Mouse (Mus musculus): ENCODE measurements at regions not wholly inside any gene's neighbourhood (a gene's known extent, or its start where the extent isn't known, plus 50 kb on each side); places are given as distances from the start of the nearest gene placed in this dataset.

GRCm38 (mm10) chr16:22750725-22751287 lies 60.6 kb downstream of the Crygs start:
- Histone ChIP-seq H3K36me3 (no peaks in the 10 kb centered on the region), H3K4me3 (no peak overlapping the region), H3K4me1 (no peaks in the 10 kb centered on the region), H3K27ac (replicated peaks) (no peak overlapping the region), H3K27me3 (replicated peaks) (no peaks in the 10 kb centered on the region), H3K4me2 (no peak overlapping the region), H3K9ac (no peak overlapping the region), H3K9me3 (no peaks in the 10 kb centered on the region)
- no peak for ATAC-seq (ENCODE audit: extremely low read depth, insufficient number of reproducible peaks, low FRiP score, low TSS enrichment)
- WGBS, result 78% methylated on average over 5 of the region's 5 CpGs

GRCm38 (mm10) chr16:22744121-22744855 lies 67.1 kb downstream of the Crygs start:
- ATAC-seq (ENCODE audit: extremely low read depth, insufficient number of reproducible peaks, low FRiP score, low TSS enrichment), result no peak
- no peak overlapping the region for H3K9ac ChIP-seq
- no peaks in the 10 kb centered on the region for H3K4me1 ChIP-seq
- no peaks in the 10 kb centered on the region for H3K36me3 ChIP-seq
- no peak overlapping the region for H3K4me3 ChIP-seq
- H3K4me2 ChIP-seq, result no peak overlapping the region
- WGBS, result 76% methylated on average over 7 of the region's 7 CpGs
- H3K27me3 ChIP-seq (replicated peaks), result no peaks in the 10 kb centered on the region
- no peaks in the 10 kb centered on the region for H3K9me3 ChIP-seq
- no peak overlapping the region for H3K27ac ChIP-seq (replicated peaks)

- 83% methylated on average over 1 of the region's 1 CpGs for WGBS
These were observed 67.9 kb downstream of the Crygs start for GRCm38 (mm10) chr16:22743461-22743860.

GRCm38 (mm10) chr16:22741496-22741895 lies 69.9 kb downstream of the Crygs start:
- 52% methylated on average over 4 of the region's 4 CpGs for WGBS
- H3K4me3 ChIP-seq, result no peak overlapping the region
- no peaks in the 10 kb centered on the region for H3K9me3 ChIP-seq
- no peaks in the 10 kb centered on the region for H3K4me1 ChIP-seq
- no peak overlapping the region for H3K4me2 ChIP-seq
- no peaks in the 10 kb centered on the region for H3K27me3 ChIP-seq (replicated peaks)
- H3K36me3 ChIP-seq, result no peaks in the 10 kb centered on the region
- no peak for ATAC-seq (ENCODE audit: extremely low read depth, insufficient number of reproducible peaks, low FRiP score, low TSS enrichment)
- H3K27ac ChIP-seq (replicated peaks), result no peak overlapping the region
- H3K9ac ChIP-seq, result no peak overlapping the region

More at GRCm38 (mm10) chr16:22743461-22743860, 67.9 kb downstream of the Crygs start:
- H3K9me3 ChIP-seq, result no peaks in the 10 kb centered on the region
- H3K27ac ChIP-seq (replicated peaks), result no peak overlapping the region
- H3K4me1 ChIP-seq, result no peaks in the 10 kb centered on the region
- no peak overlapping the region for H3K4me3 ChIP-seq
- H3K36me3 ChIP-seq, result no peaks in the 10 kb centered on the region
- no peak overlapping the region for H3K9ac ChIP-seq
- ATAC-seq (ENCODE audit: extremely low read depth, insufficient number of reproducible peaks, low FRiP score, low TSS enrichment), result no peak
- H3K27me3 ChIP-seq (replicated peaks), result no peaks in the 10 kb centered on the region
- H3K4me2 ChIP-seq, result no peak overlapping the region

- 58% methylated on average over 10 of the region's 10 CpGs for WGBS
- no peak for ATAC-seq (ENCODE audit: extremely low read depth, insufficient number of reproducible peaks, low FRiP score, low TSS enrichment)
- Histone ChIP-seq H3K4me3 (no peak overlapping the region), H3K4me2 (peak overlapping the region; percentile 24; the same call in 1 of the 2 replicates), H3K27me3 (replicated peaks) (no peaks in the 10 kb centered on the region), H3K27ac (replicated peaks) (no peak overlapping the region), H3K4me1 (peaks cover 22% of the 10 kb centered on the region), H3K36me3 (no peaks in the 10 kb centered on the region), H3K9me3 (no peaks in the 10 kb centered on the region), H3K9ac (no peak overlapping the region)
These were observed 76.8 kb downstream of the Crygs start for GRCm38 (mm10) chr16:22734529-22735022.

- Histone ChIP-seq H3K36me3 (no peaks in the 10 kb centered on the region), H3K9ac (no peak overlapping the region), H3K4me1 (peaks cover 23% of the 10 kb centered on the region), H3K4me2 (peak overlapping the region; percentile 24), H3K9me3 (no peaks in the 10 kb centered on the region), H3K27ac (replicated peaks) (0 out of 2 replicates have a peak overlapping the region, but pooled peaks have one; percentile 12), H3K27me3 (replicated peaks) (no peaks in the 10 kb centered on the region), H3K4me3 (no peak overlapping the region)
- WGBS, result 14% methylated on average over 11 of the region's 11 CpGs
- no peak for ATAC-seq (ENCODE audit: extremely low read depth, insufficient number of reproducible peaks, low FRiP score, low TSS enrichment)
These were observed 76.9 kb upstream of the Dgkg start for GRCm38 (mm10) chr16:22733772-22734528.

- Histone ChIP-seq H3K4me1 (peaks cover 21% of the 10 kb centered on the region), H3K36me3 (no peaks in the 10 kb centered on the region), H3K9me3 (no peaks in the 10 kb centered on the region), H3K27ac (replicated peaks) (no peak overlapping the region), H3K27me3 (replicated peaks) (no peaks in the 10 kb centered on the region), H3K4me3 (no peak overlapping the region), H3K4me2 (no peak overlapping the region), H3K9ac (no peak overlapping the region)
- ATAC-seq (ENCODE audit: extremely low read depth, insufficient number of reproducible peaks, low FRiP score, low TSS enrichment), result no peak
- WGBS, result 81% methylated on average over 3 of the region's 3 CpGs
These were observed 72.1 kb upstream of the Dgkg start for GRCm38 (mm10) chr16:22729096-22729495.

- Histone ChIP-seq H3K27ac (replicated peaks) (no peak overlapping the region), H3K4me2 (no peak overlapping the region), H3K9me3 (no peaks in the 10 kb centered on the region), H3K27me3 (replicated peaks) (no peaks in the 10 kb centered on the region), H3K4me1 (peaks cover 14% of the 10 kb centered on the region), H3K4me3 (no peak overlapping the region), H3K9ac (no peak overlapping the region), H3K36me3 (no peaks in the 10 kb centered on the region)
- ATAC-seq (ENCODE audit: extremely low read depth, insufficient number of reproducible peaks, low FRiP score, low TSS enrichment), result no peak
- WGBS, result 71% methylated on average over 3 of the region's 3 CpGs
These were observed 68.2 kb upstream of the Dgkg start for GRCm38 (mm10) chr16:22725261-22725660.

GRCm38 (mm10) chr16:22723333-22723732 lies 66.3 kb upstream of the Dgkg start:
- Histone ChIP-seq H3K27ac (replicated peaks) (no peak overlapping the region), H3K36me3 (no peaks in the 10 kb centered on the region), H3K4me3 (no peak overlapping the region), H3K4me1 (peaks cover 15% of the 10 kb centered on the region), H3K9me3 (no peaks in the 10 kb centered on the region), H3K27me3 (replicated peaks) (no peaks in the 10 kb centered on the region), H3K9ac (no peak overlapping the region), H3K4me2 (no peak overlapping the region)
- no peak for ATAC-seq (ENCODE audit: extremely low read depth, insufficient number of reproducible peaks, low FRiP score, low TSS enrichment)
- 74% methylated on average over 4 of the region's 4 CpGs for WGBS

- Histone ChIP-seq H3K4me1 (peaks cover 9% of the 10 kb centered on the region), H3K4me2 (no peak overlapping the region), H3K4me3 (no peak overlapping the region), H3K9ac (no peak overlapping the region), H3K9me3 (no peaks in the 10 kb centered on the region), H3K36me3 (no peaks in the 10 kb centered on the region), H3K27me3 (replicated peaks) (no peaks in the 10 kb centered on the region), H3K27ac (replicated peaks) (no peak overlapping the region)
- 55% methylated on average over 4 of the region's 4 CpGs for WGBS
- ATAC-seq (ENCODE audit: extremely low read depth, insufficient number of reproducible peaks, low FRiP score, low TSS enrichment), result no peak
These were observed 62.8 kb upstream of the Dgkg start for GRCm38 (mm10) chr16:22719791-22720190.

GRCm38 (mm10) chr16:22719304-22719703 lies 62.3 kb upstream of the Dgkg start:
- 44% methylated on average over 7 of the region's 7 CpGs for WGBS
- no peak overlapping the region for H3K4me3 ChIP-seq
- H3K9ac ChIP-seq, result no peak overlapping the region
- no peaks in the 10 kb centered on the region for H3K36me3 ChIP-seq
- no peak overlapping the region for H3K27ac ChIP-seq (replicated peaks)
- H3K4me2 ChIP-seq, result no peak overlapping the region
- ATAC-seq (ENCODE audit: extremely low read depth, insufficient number of reproducible peaks, low FRiP score, low TSS enrichment), result no peak
- H3K9me3 ChIP-seq, result no peaks in the 10 kb centered on the region
- H3K4me1 ChIP-seq, result peaks cover 9% of the 10 kb centered on the region
- H3K27me3 ChIP-seq (replicated peaks), result no peaks in the 10 kb centered on the region

Data from heart, embryonic 13.5 days (tissue).